Mouse (Mus musculus): ENCODE measurements around the gene Tmem52. TPM values are rescaled to one million over a fixed set of nuclear protein-coding genes. Genes with fewer than 3 reads are reported as not detected.

The Tmem52 gene
- polyA plus RNA-seq, 1 experiment from 2014 or later: not detected

GRCm38 (mm10) chr4:155482125-155482480 is 13.2 kb downstream of the Tmem52 start:
- DNase-seq (ENCODE audit: low spot score) (no peak), ATAC-seq (no peak)
- WGBS: 92% methylated on average over 6 of the region's 6 CpGs

GRCm38 (mm10) chr4:155482733-155483540 is 14.0 kb downstream of the Tmem52 start:
- Histone ChIP-seq H3K36me3 (ENCODE audit: control insufficient read depth, insufficient read depth, low read length) (no peaks in the 10 kb centered on the region), H3K9ac (ENCODE audit: low read length) (no peak overlapping the region), H3K4me1 (ENCODE audit: control insufficient read depth, insufficient read depth, low read length) (peaks cover 3% of the 10 kb centered on the region; the same call in 1 of the 2 replicates), H3K9me3 (replicated peaks; ENCODE audit: control insufficient read depth, low read length) (no peaks in the 10 kb centered on the region), H3K4me3 (ENCODE audit: low read depth, low read length) (no peak overlapping the region), H3K27me3 (replicated peaks; ENCODE audit: control insufficient read depth, insufficient read depth, low read length) (no peaks in the 10 kb centered on the region), H3K27ac (ENCODE audit: low read depth, low read length) (no peak overlapping the region), H3K4me2 (ENCODE audit: low read length) (no peak overlapping the region)
- WGBS: 56% methylated on average over 8 of the region's 8 CpGs
- DNase-seq (ENCODE audit: low spot score): no peak
- ATAC-seq: no peak

More at GRCm38 (mm10) chr4:155482125-155482480, 13.2 kb downstream of the Tmem52 start:
- Histone ChIP-seq H3K27ac (ENCODE audit: low read depth, low read length) (no peak overlapping the region), H3K4me3 (ENCODE audit: low read depth, low read length) (no peak overlapping the region), H3K9ac (ENCODE audit: low read length) (no peak overlapping the region), H3K4me2 (ENCODE audit: low read length) (no peak overlapping the region), H3K9me3 (replicated peaks; ENCODE audit: control insufficient read depth, low read length) (no peaks in the 10 kb centered on the region), H3K4me1 (ENCODE audit: control insufficient read depth, insufficient read depth, low read length) (no peaks in the 10 kb centered on the region), H3K27me3 (replicated peaks; ENCODE audit: control insufficient read depth, insufficient read depth, low read length) (no peaks in the 10 kb centered on the region), H3K36me3 (ENCODE audit: control insufficient read depth, insufficient read depth, low read length) (no peaks in the 10 kb centered on the region)

- H3K4me2 ChIP-seq (ENCODE audit: low read length): no peak overlapping the region
- H3K4me3 ChIP-seq (ENCODE audit: low read depth, low read length): no peak overlapping the region
- H3K9ac ChIP-seq (ENCODE audit: low read length): no peak overlapping the region
- no peaks in the 10 kb centered on the region for H3K36me3 ChIP-seq (ENCODE audit: control insufficient read depth, insufficient read depth, low read length)
- ATAC-seq (no peak), DNase-seq (ENCODE audit: low spot score) (no peak)
- H3K27ac ChIP-seq (ENCODE audit: low read depth, low read length): no peak overlapping the region
- H3K9me3 ChIP-seq (replicated peaks; ENCODE audit: control insufficient read depth, low read length): no peaks in the 10 kb centered on the region
- peaks cover 11% of the 10 kb centered on the region for H3K4me1 ChIP-seq (ENCODE audit: control insufficient read depth, insufficient read depth, low read length)
- no peaks in the 10 kb centered on the region for H3K27me3 ChIP-seq (replicated peaks; ENCODE audit: control insufficient read depth, insufficient read depth, low read length)
- WGBS: 86% methylated on average over 3 of the region's 3 CpGs
Measured at GRCm38 (mm10) chr4:155485521-155485920, 16.6 kb downstream of the Tmem52 start.

GRCm38 (mm10) chr4:155487746-155488145 is 18.8 kb downstream of the Tmem52 start:
- Histone ChIP-seq H3K9me3 (replicated peaks; ENCODE audit: control insufficient read depth, low read length) (no peaks in the 10 kb centered on the region), H3K4me3 (ENCODE audit: low read depth, low read length) (no peak overlapping the region), H3K36me3 (ENCODE audit: control insufficient read depth, insufficient read depth, low read length) (no peaks in the 10 kb centered on the region), H3K27ac (ENCODE audit: low read depth, low read length) (peak overlapping the region; percentile 33; the same call in 1 of the 2 replicates), H3K27me3 (replicated peaks; ENCODE audit: control insufficient read depth, insufficient read depth, low read length) (no peaks in the 10 kb centered on the region), H3K4me1 (ENCODE audit: control insufficient read depth, insufficient read depth, low read length) (peaks cover 14% of the 10 kb centered on the region), H3K4me2 (ENCODE audit: low read length) (no peak overlapping the region), H3K9ac (ENCODE audit: low read length) (no peak overlapping the region; the same call in 1 of the 2 replicates)
- ATAC-seq (no peak), DNase-seq (ENCODE audit: low spot score) (no peak)
- 42% methylated on average over 3 of the region's 3 CpGs for WGBS

GRCm38 (mm10) chr4:155488232-155489025 is 19.5 kb downstream of the Tmem52 start:
- Histone ChIP-seq H3K36me3 (ENCODE audit: control insufficient read depth, insufficient read depth, low read length) (no peaks in the 10 kb centered on the region), H3K27me3 (replicated peaks; ENCODE audit: control insufficient read depth, insufficient read depth, low read length) (no peaks in the 10 kb centered on the region), H3K4me3 (ENCODE audit: low read depth, low read length) (no peak overlapping the region), H3K4me2 (ENCODE audit: low read length) (no peak overlapping the region), H3K9me3 (replicated peaks; ENCODE audit: control insufficient read depth, low read length) (no peaks in the 10 kb centered on the region), H3K27ac (ENCODE audit: low read depth, low read length) (0 out of 2 replicates have a peak overlapping the region, but pooled peaks have one; percentile 6), H3K4me1 (ENCODE audit: control insufficient read depth, insufficient read depth, low read length) (peaks cover 19% of the 10 kb centered on the region), H3K9ac (ENCODE audit: low read length) (no peak overlapping the region)
- WGBS: 81% methylated on average over 8 of the region's 8 CpGs
- peak; percentile 81 for DNase-seq (ENCODE audit: low spot score)
- peak; percentile 36; the same call in 1 of the 2 replicates for ATAC-seq

- H3K27ac ChIP-seq (ENCODE audit: low read depth, low read length): no peak overlapping the region
- no peak overlapping the region for H3K9ac ChIP-seq (ENCODE audit: low read length)
- DNase-seq (ENCODE audit: low spot score): no peak
- peaks cover 25% of the 10 kb centered on the region for H3K4me1 ChIP-seq (ENCODE audit: control insufficient read depth, insufficient read depth, low read length)
- no peak overlapping the region for H3K4me2 ChIP-seq (ENCODE audit: low read length)
- no peaks in the 10 kb centered on the region for H3K36me3 ChIP-seq (ENCODE audit: control insufficient read depth, insufficient read depth, low read length)
- no peak overlapping the region for H3K4me3 ChIP-seq (ENCODE audit: low read depth, low read length)
- no peak for ATAC-seq
- WGBS: 81% methylated on average over 9 of the region's 9 CpGs
- H3K27me3 ChIP-seq (replicated peaks; ENCODE audit: control insufficient read depth, insufficient read depth, low read length): no peaks in the 10 kb centered on the region
- no peaks in the 10 kb centered on the region for H3K9me3 ChIP-seq (replicated peaks; ENCODE audit: control insufficient read depth, low read length)
Measured at GRCm38 (mm10) chr4:155489101-155489970, 20.4 kb downstream of the Tmem52 start.

- WGBS: 16% methylated on average over 5 of the region's 5 CpGs
Measured at GRCm38 (mm10) chr4:155490456-155490855, 21.5 kb downstream of the Tmem52 start.

GRCm38 (mm10) chr4:155490990-155491504 is 22.1 kb downstream of the Tmem52 start, which contains the start of gene Gnb1:
Gnb1 (plus strand) TSS chr4:155491361.
- WGBS: under 1% methylated on average over 29 of the region's 60 CpGs
- peaks cover 32% of the 10 kb centered on the region for H3K4me1 ChIP-seq (ENCODE audit: control insufficient read depth, insufficient read depth, low read length)
- no peaks in the 10 kb centered on the region for H3K27me3 ChIP-seq (replicated peaks; ENCODE audit: control insufficient read depth, insufficient read depth, low read length)

More at GRCm38 (mm10) chr4:155490456-155490855, 21.5 kb downstream of the Tmem52 start:
- Histone ChIP-seq H3K4me2 (ENCODE audit: low read length) (peak overlapping the region; percentile 59), H3K4me3 (ENCODE audit: low read depth, low read length) (peak overlapping the region; percentile 99), H3K9ac (ENCODE audit: low read length) (peak overlapping the region; percentile 100), H3K36me3 (ENCODE audit: control insufficient read depth, insufficient read depth, low read length) (no peaks in the 10 kb centered on the region), H3K27ac (ENCODE audit: low read depth, low read length) (peak overlapping the region; percentile 44; the same call in 1 of the 2 replicates), H3K27me3 (replicated peaks; ENCODE audit: control insufficient read depth, insufficient read depth, low read length) (no peaks in the 10 kb centered on the region), H3K4me1 (ENCODE audit: control insufficient read depth, insufficient read depth, low read length) (peaks cover 32% of the 10 kb centered on the region), H3K9me3 (replicated peaks; ENCODE audit: control insufficient read depth, low read length) (no peaks in the 10 kb centered on the region)
- peak; percentile 5 for DNase-seq (ENCODE audit: low spot score)
- ATAC-seq: no peak

More at GRCm38 (mm10) chr4:155490990-155491504, 22.1 kb downstream of the Tmem52 start, which contains the start of gene Gnb1:
- DNase-seq (ENCODE audit: low spot score): peak; percentile 93
- H3K4me2 ChIP-seq (ENCODE audit: low read length): peak within 1 kb of the TSS; percentile 77
- peak; percentile 85 for ATAC-seq
- H3K36me3 ChIP-seq (ENCODE audit: control insufficient read depth, insufficient read depth, low read length): no peaks in the 10 kb centered on the region
- H3K27ac ChIP-seq (ENCODE audit: low read depth, low read length): peak within 1 kb of the TSS; percentile 94
- peak within 1 kb of the TSS; percentile 99 for H3K4me3 ChIP-seq (ENCODE audit: low read depth, low read length)
- peak within 1 kb of the TSS; percentile 100 for H3K9ac ChIP-seq (ENCODE audit: low read length)
- H3K9me3 ChIP-seq (replicated peaks; ENCODE audit: control insufficient read depth, low read length): no peaks in the 10 kb centered on the region
